Mouse (Mus musculus) G1E (cell line): Measurements from ENCODE around the gene Med9. TPM values are rescaled to one million over a fixed set of nuclear protein-coding genes. Genes with fewer than 3 reads are reported as not detected.
A peak's percentile ranks its signal among the peaks of the same experiment; 100 is the strongest.
"Not testable (repeated sequence)": the region's sequence is repeated elsewhere in the genome, so short reads cannot be mapped to it uniquely, and the experiment has no call there.

Source experiments
- ATAC-seq: 2 replicates; pipeline ENCODE4 v1.8.0; 2016; ENCODE audit warnings: mild to moderate bottlenecking; ENCODE audit not compliant: insufficient number of reproducible peaks, poor library complexity, low FRiP score, severe bottlenecking; ENCODE audit errors: extremely low read depth
- DNase-seq: peaks from one replicate; pipeline ENCODE4 v3.0.0; 2012; ENCODE audit warnings: low spot score
- H3K27me3 ChIP-seq: 2 replicates; pipeline ENCODE4 v1.6.1; 2012; ENCODE audit warnings: mild to moderate bottlenecking, low read length, inconsistent platforms; ENCODE audit not compliant: insufficient read depth
- H3K36me3 ChIP-seq: replicated peaks from 2 replicates; pipeline ENCODE3; 2012; ENCODE audit warnings: mild to moderate bottlenecking, inconsistent platforms
- H3K4me1 ChIP-seq: 2 replicates; pipeline ENCODE4 v1.6.1; 2012; ENCODE audit warnings: low read depth, low read length, inconsistent platforms, mixed read lengths; ENCODE audit not compliant: insufficient read depth
- H3K4me3 ChIP-seq: 2 replicates; pipeline ENCODE4 v1.5.1; 2012; ENCODE audit warnings: low read depth, mild to moderate bottlenecking, inconsistent platforms, low read length, moderate library complexity, mixed read lengths
- H3K9me3 ChIP-seq: replicated peaks from 2 replicates; pipeline ENCODE4 v1.6.1; 2012; ENCODE audit warnings: inconsistent platforms
- CTCF ChIP-seq: IDR thresholded peaks from 2 replicates; pipeline ENCODE4 v1.5.1; 2012; ENCODE audit warnings: low read depth, low read length, inconsistent platforms, mixed read lengths
- GATA1 ChIP-seq: IDR thresholded peaks from 2 replicates; pipeline ENCODE4 v1.6.1; 2012; ENCODE audit warnings: borderline replicate concordance, low read length, inconsistent platforms, mixed read lengths
- GATA2 ChIP-seq: IDR thresholded peaks from 2 replicates; pipeline ENCODE4 v1.6.1; 2012; ENCODE audit warnings: low read depth, low read length, inconsistent platforms, borderline replicate concordance
- POLR2AphosphoS5 ChIP-seq: IDR thresholded peaks from 2 replicates; pipeline ENCODE4 v1.6.1; 2012; ENCODE audit warnings: low read depth, low read length, inconsistent platforms; ENCODE audit not compliant: insufficient replicate concordance
- TAL1 ChIP-seq: conservative IDR thresholded peaks from 2 replicates; pipeline ENCODE4 v1.6.1; 2012; ENCODE audit warnings: low read depth, low read length, inconsistent platforms, mixed read lengths
- polyA plus RNA-seq: library from polyadenylated mRNA; stranded (reverse); fragments of >175 nt; gene quantifications from 2 replicates; pipeline ENCODE4 v1.2.3, GENCODE M21; 2012
- total RNA-seq, 2 experiments: library from RNA; stranded (forward) in 1 of 2; stranded (reverse) in 1 of 2; fragments of 200-1000 nt in 1 of 2; fragments of >200 nt in 1 of 2; fragmentation: Nextera tagmentation in 1 of 2; gene quantifications; 2 replicates each; pipeline ENCODE4 v1.2.3; 2014 to 2017

Gene Med9
- total and polyA plus RNA-seq, 3 experiments = 13.7 to 59.5 (median 23.2) TPM

DNA sequence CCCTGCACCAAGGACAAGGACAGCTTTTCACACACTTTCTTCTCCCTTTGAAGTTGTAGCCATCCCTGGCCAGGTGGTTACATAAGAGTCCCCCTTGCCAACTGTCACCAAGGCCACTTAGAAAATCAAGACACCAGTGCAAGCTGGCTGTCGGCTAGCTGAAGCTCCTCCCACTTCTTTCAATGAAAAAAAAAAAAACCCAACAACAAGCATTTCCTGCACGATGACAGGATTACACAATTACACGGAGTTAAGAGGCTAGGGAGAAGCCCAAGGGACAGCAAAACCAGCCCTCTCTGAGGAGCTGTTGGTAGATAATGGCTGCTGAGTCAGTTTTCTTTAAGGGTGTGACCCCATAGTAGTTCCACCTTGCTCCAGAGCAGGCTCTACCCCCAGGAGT lies 6.6 kb upstream of the Med9 start:
- DNase-seq (no peak), ATAC-seq (no peak)
- Histone ChIP-seq H3K9me3 (no peaks in the 10 kb centered on the region), H3K36me3 (no peaks in the 10 kb centered on the region), H3K4me1 (peaks cover 28% of the 10 kb centered on the region), H3K27me3 (peaks cover 40% of the 10 kb centered on the region), H3K4me3 (no peak overlapping the region)
- TF ChIP-seq GATA1 (no peak), TAL1 (no peak), GATA2 (no peak), CTCF (no peak), POLR2AphosphoS5 (no peak)

DNA sequence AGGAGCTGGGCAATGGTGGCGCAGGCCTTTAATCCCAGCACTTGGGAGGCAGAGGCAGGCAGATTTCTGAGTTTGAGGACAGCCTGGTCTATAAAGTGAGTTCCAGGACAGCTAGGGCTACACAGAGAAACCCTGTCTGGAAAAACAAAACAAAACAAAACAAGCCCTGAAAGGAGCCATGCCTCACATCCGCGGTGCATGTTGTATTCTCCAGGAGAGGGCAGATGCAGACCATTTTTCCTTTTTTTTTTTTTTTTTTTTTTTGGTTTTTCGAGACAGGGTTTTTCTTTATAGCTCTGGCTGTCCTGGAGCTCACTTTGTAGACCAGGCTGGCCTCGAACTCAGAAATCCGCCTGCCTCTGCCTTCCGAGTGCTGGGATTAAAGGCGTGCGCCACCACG lies 3.2 kb upstream of the Med9 start:
- DNase-seq, H3K4me3 ChIP-seq, H3K36me3 ChIP-seq, H3K9me3 ChIP-seq, ATAC-seq: not testable (repeated sequence)
- peaks cover 19% of the 10 kb centered on the region for H3K27me3 ChIP-seq
- H3K4me1 ChIP-seq = peaks cover 49% of the 10 kb centered on the region

GRCm38 (mm10) chr11:59948401-59948767 lies 378 bp downstream of the Med9 start:
- ATAC-seq = no peak
- H3K36me3 ChIP-seq = peaks cover 41% of the 10 kb centered on the region
- peak; percentile 43 for DNase-seq
- no peaks in the 10 kb centered on the region for H3K27me3 ChIP-seq
- TF ChIP-seq GATA1 (no peak), POLR2AphosphoS5 (no peak), TAL1 (no peak), CTCF (no peak), GATA2 (no peak)
- peaks cover 37% of the 10 kb centered on the region for H3K4me1 ChIP-seq
- no peaks in the 10 kb centered on the region for H3K9me3 ChIP-seq
- H3K4me3 ChIP-seq = peak overlapping the region; percentile 98

DNA sequence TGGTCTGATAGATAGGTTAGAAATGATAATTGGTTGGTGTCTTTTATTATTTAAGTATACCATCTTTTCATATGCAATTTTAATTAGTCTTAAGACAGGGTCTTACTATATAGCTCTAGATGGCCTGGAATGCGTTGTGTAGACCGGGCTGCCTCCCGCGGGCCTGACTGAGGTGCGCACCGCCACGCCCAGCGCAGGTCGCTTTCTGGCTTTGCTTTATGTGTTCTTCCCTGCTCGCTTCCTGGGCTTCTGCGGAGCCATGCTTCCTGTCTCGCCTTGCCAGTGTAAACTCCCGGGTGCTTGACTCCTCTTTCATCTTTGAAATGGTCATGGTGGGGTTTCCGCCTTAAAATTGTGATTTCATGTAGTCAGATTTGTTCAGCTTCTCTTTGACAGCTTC lies 4.9 kb downstream of the Med9 start:
- Histone ChIP-seq H3K4me3 (no peak overlapping the region), H3K4me1 (peaks cover 28% of the 10 kb centered on the region), H3K9me3 (no peaks in the 10 kb centered on the region), H3K36me3 (peaks cover 81% of the 10 kb centered on the region), H3K27me3 (no peaks in the 10 kb centered on the region)
- ATAC-seq = no peak
- DNase-seq = no peak
- TF ChIP-seq TAL1 (no peak), POLR2AphosphoS5 (no peak), CTCF (no peak), GATA2 (no peak), GATA1 (no peak)

DNA sequence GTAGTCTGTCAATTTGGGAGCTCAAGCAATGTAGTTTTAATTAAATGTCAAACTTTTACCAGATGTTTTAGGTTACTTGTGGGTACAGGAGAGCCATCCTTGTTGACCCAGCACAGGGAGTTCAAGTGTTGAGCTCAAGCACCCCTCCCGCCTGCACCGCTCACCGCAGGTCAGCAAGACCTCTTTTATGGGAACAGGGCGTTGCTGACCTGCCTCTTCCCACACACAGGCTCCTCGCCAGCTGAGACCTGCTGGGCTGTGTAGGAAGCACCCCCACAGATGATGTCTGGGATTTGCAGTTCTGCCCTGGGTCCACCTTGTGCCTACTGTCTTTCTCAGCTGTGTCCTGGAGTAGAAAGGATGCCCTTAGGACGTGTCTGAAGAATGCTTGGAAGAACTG lies 8.7 kb downstream of the Med9 start:
- ATAC-seq (no peak), DNase-seq (no peak)
- Histone ChIP-seq H3K4me1 (peaks cover 19% of the 10 kb centered on the region), H3K4me3 (no peak overlapping the region), H3K36me3 (peaks cover 91% of the 10 kb centered on the region), H3K27me3 (no peaks in the 10 kb centered on the region), H3K9me3 (no peaks in the 10 kb centered on the region)
- TF ChIP-seq GATA2 (no peak), POLR2AphosphoS5 (no peak), CTCF (no peak), TAL1 (no peak), GATA1 (no peak)

DNA sequence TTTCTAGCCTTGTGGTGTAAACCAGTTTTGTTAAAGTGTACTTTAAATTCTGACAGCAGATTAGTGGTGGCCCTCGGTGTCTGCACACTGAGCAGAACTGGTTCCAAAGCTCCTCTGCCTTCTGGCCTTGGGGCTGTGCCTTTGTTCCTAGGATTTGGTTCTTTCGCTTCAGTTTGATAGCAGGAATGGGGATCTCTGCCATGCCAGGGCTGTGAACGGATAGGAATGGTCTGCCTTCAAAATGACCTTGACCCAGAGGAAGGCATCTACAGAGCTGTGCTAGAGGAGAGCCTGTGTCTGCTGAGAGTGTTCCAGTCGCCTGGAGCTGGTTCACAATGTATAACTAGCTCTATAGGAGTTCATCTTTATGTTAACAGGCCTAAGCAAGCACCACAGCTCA lies 11.4 kb downstream of the Med9 start:
- DNase-seq = no peak
- Histone ChIP-seq H3K4me1 (peaks cover 18% of the 10 kb centered on the region), H3K36me3 (peaks cover 90% of the 10 kb centered on the region), H3K9me3 (no peaks in the 10 kb centered on the region), H3K4me3 (no peak overlapping the region), H3K27me3 (peaks cover 10% of the 10 kb centered on the region; the same call in 1 of the 2 replicates)
- ATAC-seq = no peak
- TF ChIP-seq CTCF (no peak), GATA2 (no peak), GATA1 (no peak), TAL1 (no peak), POLR2AphosphoS5 (no peak)
